Mouse (Mus musculus): ENCODE results near the gene Ube2ql1. TPM values are rescaled to one million over a fixed set of nuclear protein-coding genes. Genes with fewer than 3 reads are reported as not detected.

The Ube2ql1 gene
- polyA plus RNA-seq, 1 experiment from 2014 or later = 73.1 TPM

GRCm38 (mm10) chr13:69725376-69725775, 14.3 kb downstream of the Ube2ql1 start:
- ATAC-seq (ENCODE audit: low read depth) = no peak
- Histone ChIP-seq H3K27me3 (ENCODE audit: control insufficient read depth, insufficient read depth, low read length) (no peaks in the 10 kb centered on the region), H3K9ac (replicated peaks; ENCODE audit: low read depth, low read length) (no peak overlapping the region), H3K4me1 (ENCODE audit: control insufficient read depth, insufficient read depth, low read length) (peaks cover 10% of the 10 kb centered on the region; the same call in 1 of the 2 replicates), H3K4me3 (ENCODE audit: low read depth, low read length) (no peak overlapping the region), H3K4me2 (ENCODE audit: low read depth, low read length) (no peak overlapping the region), H3K27ac (ENCODE audit: low read depth, low read length) (no peak overlapping the region), H3K9me3 (ENCODE audit: control insufficient read depth, low read length) (no peaks in the 10 kb centered on the region), H3K36me3 (ENCODE audit: control insufficient read depth, insufficient read depth, low read length) (peaks cover 17% of the 10 kb centered on the region)
- 85% methylated on average over 3 of the region's 3 CpGs for WGBS

GRCm38 (mm10) chr13:69721141-69721540, 18.5 kb downstream of the Ube2ql1 start:
- 14% methylated on average over 6 of the region's 6 CpGs for WGBS
- ATAC-seq (ENCODE audit: low read depth) = no peak
- H3K4me3 ChIP-seq (ENCODE audit: low read depth, low read length) = no peak overlapping the region

GRCm38 (mm10) chr13:69717860-69718598, 21.7 kb downstream of the Ube2ql1 start:
- Histone ChIP-seq H3K27me3 (ENCODE audit: control insufficient read depth, insufficient read depth, low read length) (no peaks in the 10 kb centered on the region), H3K36me3 (ENCODE audit: control insufficient read depth, insufficient read depth, low read length) (no peaks in the 10 kb centered on the region), H3K9me3 (ENCODE audit: control insufficient read depth, low read length) (no peaks in the 10 kb centered on the region), H3K4me3 (ENCODE audit: low read depth, low read length) (no peak overlapping the region), H3K27ac (ENCODE audit: low read depth, low read length) (no peak overlapping the region), H3K4me1 (ENCODE audit: control insufficient read depth, insufficient read depth, low read length) (peaks cover 13% of the 10 kb centered on the region), H3K4me2 (ENCODE audit: low read depth, low read length) (no peak overlapping the region), H3K9ac (replicated peaks; ENCODE audit: low read depth, low read length) (no peak overlapping the region)
- ATAC-seq (ENCODE audit: low read depth) = no peak
- WGBS = 17% methylated on average over 11 of the region's 11 CpGs

More at GRCm38 (mm10) chr13:69721141-69721540, 18.5 kb downstream of the Ube2ql1 start:
- no peak overlapping the region for H3K9ac ChIP-seq (replicated peaks; ENCODE audit: low read depth, low read length)
- H3K4me2 ChIP-seq (ENCODE audit: low read depth, low read length) = no peak overlapping the region
- no peak overlapping the region for H3K27ac ChIP-seq (ENCODE audit: low read depth, low read length)
- H3K9me3 ChIP-seq (ENCODE audit: control insufficient read depth, low read length) = no peaks in the 10 kb centered on the region
- peaks cover 16% of the 10 kb centered on the region for H3K4me1 ChIP-seq (ENCODE audit: control insufficient read depth, insufficient read depth, low read length)
- no peaks in the 10 kb centered on the region for H3K27me3 ChIP-seq (ENCODE audit: control insufficient read depth, insufficient read depth, low read length)
- peaks cover 1% of the 10 kb centered on the region; the same call in 1 of the 2 replicates for H3K36me3 ChIP-seq (ENCODE audit: control insufficient read depth, insufficient read depth, low read length)

GRCm38 (mm10) chr13:69708236-69708635, 31.5 kb downstream of the Ube2ql1 start:
- H3K9me3 ChIP-seq (ENCODE audit: control insufficient read depth, low read length) = no peaks in the 10 kb centered on the region
- no peak for ATAC-seq (ENCODE audit: low read depth)
- H3K27me3 ChIP-seq (ENCODE audit: control insufficient read depth, insufficient read depth, low read length) = no peaks in the 10 kb centered on the region
- H3K36me3 ChIP-seq (ENCODE audit: control insufficient read depth, insufficient read depth, low read length) = peaks cover 14% of the 10 kb centered on the region
- H3K9ac ChIP-seq (replicated peaks; ENCODE audit: low read depth, low read length) = no peak overlapping the region
- H3K4me1 ChIP-seq (ENCODE audit: control insufficient read depth, insufficient read depth, low read length) = no peaks in the 10 kb centered on the region
- H3K4me2 ChIP-seq (ENCODE audit: low read depth, low read length) = no peak overlapping the region
- H3K27ac ChIP-seq (ENCODE audit: low read depth, low read length) = no peak overlapping the region
- no peak overlapping the region for H3K4me3 ChIP-seq (ENCODE audit: low read depth, low read length)
- 89% methylated on average over 7 of the region's 7 CpGs for WGBS

GRCm38 (mm10) chr13:69707496-69707895, 32.2 kb downstream of the Ube2ql1 start:
- Histone ChIP-seq H3K27ac (ENCODE audit: low read depth, low read length) (no peak overlapping the region), H3K4me3 (ENCODE audit: low read depth, low read length) (no peak overlapping the region), H3K27me3 (ENCODE audit: control insufficient read depth, insufficient read depth, low read length) (no peaks in the 10 kb centered on the region), H3K9me3 (ENCODE audit: control insufficient read depth, low read length) (no peaks in the 10 kb centered on the region), H3K9ac (replicated peaks; ENCODE audit: low read depth, low read length) (no peak overlapping the region), H3K4me2 (ENCODE audit: low read depth, low read length) (no peak overlapping the region), H3K36me3 (ENCODE audit: control insufficient read depth, insufficient read depth, low read length) (peaks cover 22% of the 10 kb centered on the region), H3K4me1 (ENCODE audit: control insufficient read depth, insufficient read depth, low read length) (no peaks in the 10 kb centered on the region)
- 93% methylated on average over 12 of the region's 12 CpGs for WGBS
- no peak for ATAC-seq (ENCODE audit: low read depth)

GRCm38 (mm10) chr13:69706919-69707318, 32.8 kb downstream of the Ube2ql1 start:
- ATAC-seq (ENCODE audit: low read depth) = no peak
- Histone ChIP-seq H3K27me3 (ENCODE audit: control insufficient read depth, insufficient read depth, low read length) (no peaks in the 10 kb centered on the region), H3K27ac (ENCODE audit: low read depth, low read length) (no peak overlapping the region), H3K4me2 (ENCODE audit: low read depth, low read length) (no peak overlapping the region), H3K36me3 (ENCODE audit: control insufficient read depth, insufficient read depth, low read length) (peaks cover 23% of the 10 kb centered on the region), H3K4me1 (ENCODE audit: control insufficient read depth, insufficient read depth, low read length) (no peaks in the 10 kb centered on the region), H3K4me3 (ENCODE audit: low read depth, low read length) (no peak overlapping the region), H3K9ac (replicated peaks; ENCODE audit: low read depth, low read length) (no peak overlapping the region), H3K9me3 (ENCODE audit: control insufficient read depth, low read length) (no peaks in the 10 kb centered on the region)
- 44% methylated on average over 2 of the region's 2 CpGs for WGBS

GRCm38 (mm10) chr13:69703505-69703904, 36.2 kb downstream of the Ube2ql1 start:
- H3K4me2 ChIP-seq (ENCODE audit: low read depth, low read length) = no peak overlapping the region
- no peak overlapping the region for H3K9ac ChIP-seq (replicated peaks; ENCODE audit: low read depth, low read length)
- no peak overlapping the region for H3K27ac ChIP-seq (ENCODE audit: low read depth, low read length)
- no peak overlapping the region for H3K4me3 ChIP-seq (ENCODE audit: low read depth, low read length)
- WGBS = 5% methylated on average over 11 of the region's 11 CpGs
- peaks cover 27% of the 10 kb centered on the region for H3K36me3 ChIP-seq (ENCODE audit: control insufficient read depth, insufficient read depth, low read length)
- no peak for ATAC-seq (ENCODE audit: low read depth)
- no peaks in the 10 kb centered on the region for H3K27me3 ChIP-seq (ENCODE audit: control insufficient read depth, insufficient read depth, low read length)
- no peaks in the 10 kb centered on the region for H3K9me3 ChIP-seq (ENCODE audit: control insufficient read depth, low read length)
- H3K4me1 ChIP-seq (ENCODE audit: control insufficient read depth, insufficient read depth, low read length) = no peaks in the 10 kb centered on the region

GRCm38 (mm10) chr13:69701397-69701796, 38.3 kb downstream of the Ube2ql1 start:
- Histone ChIP-seq H3K27me3 (ENCODE audit: control insufficient read depth, insufficient read depth, low read length) (no peaks in the 10 kb centered on the region), H3K9ac (replicated peaks; ENCODE audit: low read depth, low read length) (no peak overlapping the region), H3K4me1 (ENCODE audit: control insufficient read depth, insufficient read depth, low read length) (no peaks in the 10 kb centered on the region), H3K4me2 (ENCODE audit: low read depth, low read length) (no peak overlapping the region), H3K27ac (ENCODE audit: low read depth, low read length) (no peak overlapping the region), H3K36me3 (ENCODE audit: control insufficient read depth, insufficient read depth, low read length) (peaks cover 24% of the 10 kb centered on the region), H3K4me3 (ENCODE audit: low read depth, low read length) (no peak overlapping the region), H3K9me3 (ENCODE audit: control insufficient read depth, low read length) (no peaks in the 10 kb centered on the region)
- no peak for ATAC-seq (ENCODE audit: low read depth)
- WGBS = 90% methylated on average over 4 of the region's 4 CpGs

- Histone ChIP-seq H3K9me3 (ENCODE audit: control insufficient read depth, low read length) (no peaks in the 10 kb centered on the region), H3K9ac (replicated peaks; ENCODE audit: low read depth, low read length) (no peak overlapping the region), H3K4me2 (ENCODE audit: low read depth, low read length) (no peak overlapping the region), H3K4me3 (ENCODE audit: low read depth, low read length) (no peak overlapping the region), H3K27ac (ENCODE audit: low read depth, low read length) (no peak overlapping the region), H3K27me3 (ENCODE audit: control insufficient read depth, insufficient read depth, low read length) (no peaks in the 10 kb centered on the region), H3K36me3 (ENCODE audit: control insufficient read depth, insufficient read depth, low read length) (peaks cover 24% of the 10 kb centered on the region), H3K4me1 (ENCODE audit: control insufficient read depth, insufficient read depth, low read length) (no peaks in the 10 kb centered on the region)
- 22% methylated on average over 1 of the region's 1 CpGs for whole genome bisulfite sequencing
- ATAC-seq (ENCODE audit: low read depth) = no peak
Observed at GRCm38 (mm10) chr13:69700827-69701226, 38.9 kb downstream of the Ube2ql1 start.
